Mouse (Mus musculus) G1E (cell line): Measurements from ENCODE around the gene Epb41l2. TPM values are rescaled to one million over a fixed set of nuclear protein-coding genes. Genes with fewer than 3 reads are reported as not detected.

ENCODE experiments used
- ATAC-seq: 2 replicates; pipeline ENCODE4 v1.8.0; 2016; ENCODE audit warnings: mild to moderate bottlenecking; ENCODE audit not compliant: insufficient number of reproducible peaks, poor library complexity, low FRiP score, severe bottlenecking; ENCODE audit errors: extremely low read depth
- DNase-seq: peaks from one replicate; pipeline ENCODE4 v3.0.0; 2012; ENCODE audit warnings: low spot score
- H3K27me3 ChIP-seq: 2 replicates; pipeline ENCODE4 v1.6.1; 2012; ENCODE audit warnings: mild to moderate bottlenecking, low read length, inconsistent platforms; ENCODE audit not compliant: insufficient read depth
- H3K36me3 ChIP-seq: replicated peaks from 2 replicates; pipeline ENCODE3; 2012; ENCODE audit warnings: mild to moderate bottlenecking, inconsistent platforms
- H3K4me1 ChIP-seq: 2 replicates; pipeline ENCODE4 v1.6.1; 2012; ENCODE audit warnings: low read depth, low read length, inconsistent platforms, mixed read lengths; ENCODE audit not compliant: insufficient read depth
- H3K4me3 ChIP-seq: 2 replicates; pipeline ENCODE4 v1.5.1; 2012; ENCODE audit warnings: low read depth, mild to moderate bottlenecking, inconsistent platforms, low read length, moderate library complexity, mixed read lengths
- H3K9me3 ChIP-seq: replicated peaks from 2 replicates; pipeline ENCODE4 v1.6.1; 2012; ENCODE audit warnings: inconsistent platforms
- CTCF ChIP-seq: IDR thresholded peaks from 2 replicates; pipeline ENCODE4 v1.5.1; 2012; ENCODE audit warnings: low read depth, low read length, inconsistent platforms, mixed read lengths
- GATA1 ChIP-seq: IDR thresholded peaks from 2 replicates; pipeline ENCODE4 v1.6.1; 2012; ENCODE audit warnings: borderline replicate concordance, low read length, inconsistent platforms, mixed read lengths
- GATA2 ChIP-seq: IDR thresholded peaks from 2 replicates; pipeline ENCODE4 v1.6.1; 2012; ENCODE audit warnings: low read depth, low read length, inconsistent platforms, borderline replicate concordance
- POLR2AphosphoS5 ChIP-seq: IDR thresholded peaks from 2 replicates; pipeline ENCODE4 v1.6.1; 2012; ENCODE audit warnings: low read depth, low read length, inconsistent platforms; ENCODE audit not compliant: insufficient replicate concordance
- TAL1 ChIP-seq: conservative IDR thresholded peaks from 2 replicates; pipeline ENCODE4 v1.6.1; 2012; ENCODE audit warnings: low read depth, low read length, inconsistent platforms, mixed read lengths
- polyA plus RNA-seq: library from polyadenylated mRNA; stranded (reverse); fragments of >175 nt; gene quantifications from 2 replicates; pipeline ENCODE4 v1.2.3, GENCODE M21; 2012
- total RNA-seq, 2 experiments: library from RNA; stranded (forward) in 1 of 2; stranded (reverse) in 1 of 2; fragments of 200-1000 nt in 1 of 2; fragments of >200 nt in 1 of 2; fragmentation: Nextera tagmentation in 1 of 2; gene quantifications; 2 replicates each; pipeline ENCODE4 v1.2.3; 2014 to 2017

The Epb41l2 gene
- total and polyA plus RNA-seq, 3 experiments = 0.71 TPM; not detected in 2

GRCm38 (mm10) chr10:25453772-25454171, 94.2 kb downstream of the Epb41l2 start:
- Histone ChIP-seq H3K9me3 (no peaks in the 10 kb centered on the region), H3K4me3 (no peak overlapping the region), H3K36me3 (no peaks in the 10 kb centered on the region), H3K27me3 (no peaks in the 10 kb centered on the region), H3K4me1 (no peaks in the 10 kb centered on the region; the same call in 1 of the 2 replicates)
- no peak for DNase-seq
- TF ChIP-seq GATA2 (no peak), GATA1 (no peak), TAL1 (no peak), POLR2AphosphoS5 (no peak), CTCF (no peak)
- no peak for ATAC-seq

GRCm38 (mm10) chr10:25457118-25457517, 97.5 kb downstream of the Epb41l2 start:
- Histone ChIP-seq H3K4me3 (no peak overlapping the region), H3K9me3 (no peaks in the 10 kb centered on the region), H3K4me1 (no peaks in the 10 kb centered on the region; the same call in 1 of the 2 replicates), H3K36me3 (no peaks in the 10 kb centered on the region), H3K27me3 (no peaks in the 10 kb centered on the region)
- ATAC-seq = no peak
- TF ChIP-seq POLR2AphosphoS5 (no peak), GATA2 (no peak), TAL1 (no peak), CTCF (no peak), GATA1 (no peak)
- no peak for DNase-seq

DNA sequence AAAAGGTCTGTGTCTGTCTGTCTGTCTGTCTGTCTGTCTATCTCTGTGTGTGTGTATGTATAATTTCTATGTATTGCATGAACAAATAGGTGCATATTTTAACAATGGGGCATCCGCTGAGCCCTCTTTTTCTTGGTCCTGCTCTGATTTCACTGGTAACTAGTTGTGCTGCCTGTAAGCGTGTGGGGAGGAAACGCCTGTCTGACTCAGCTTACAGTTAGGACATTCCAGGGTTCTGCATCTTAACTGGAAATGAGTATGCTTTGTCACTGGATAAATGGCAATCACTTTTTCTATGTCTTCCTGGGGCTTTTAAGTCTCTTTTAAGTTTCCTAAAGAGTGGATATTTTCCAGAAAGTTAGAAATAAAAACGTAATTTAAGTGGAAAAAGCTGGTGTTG, 98.4 kb downstream of the Epb41l2 start:
- ATAC-seq = no peak
- Histone ChIP-seq H3K36me3 (no peaks in the 10 kb centered on the region), H3K4me1 (no peaks in the 10 kb centered on the region; the same call in 1 of the 2 replicates), H3K27me3 (no peaks in the 10 kb centered on the region), H3K4me3 (no peak overlapping the region), H3K9me3 (no peaks in the 10 kb centered on the region)
- no peak for DNase-seq
- TF ChIP-seq TAL1 (no peak), GATA1 (no peak), CTCF (no peak), POLR2AphosphoS5 (no peak), GATA2 (no peak)

DNA sequence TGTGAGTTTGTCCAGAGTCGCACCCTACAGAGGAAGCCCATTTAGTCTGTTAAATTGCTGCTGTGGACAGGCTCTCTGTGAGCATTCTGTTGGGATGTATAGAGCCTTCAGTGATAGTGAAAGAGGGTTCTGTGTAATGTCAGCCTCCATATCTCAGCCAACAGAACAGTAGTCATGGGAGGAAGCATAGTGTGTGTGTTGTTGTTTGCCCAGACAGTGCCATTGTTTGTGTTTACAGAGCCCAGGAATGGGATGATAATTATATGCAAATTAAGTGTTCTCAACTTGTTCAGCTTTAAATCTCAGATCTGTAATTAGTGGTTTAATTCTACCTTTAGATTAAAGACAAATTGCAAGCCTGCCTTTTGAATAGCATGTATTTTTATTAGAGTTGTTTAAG, 102.2 kb downstream of the Epb41l2 start:
- Histone ChIP-seq H3K36me3 (no peaks in the 10 kb centered on the region), H3K9me3 (no peaks in the 10 kb centered on the region), H3K4me3 (no peak overlapping the region), H3K27me3 (no peaks in the 10 kb centered on the region), H3K4me1 (no peaks in the 10 kb centered on the region)
- TF ChIP-seq POLR2AphosphoS5 = no peak
- TF ChIP-seq GATA1 = no peak
- TF ChIP-seq TAL1 = no peak
- no peak for TF ChIP-seq CTCF
- no peak for TF ChIP-seq GATA2
- ATAC-seq = no peak
- DNase-seq = no peak

GRCm38 (mm10) chr10:25462669-25463068, 103.1 kb downstream of the Epb41l2 start:
- no peaks in the 10 kb centered on the region for H3K4me1 ChIP-seq
- H3K36me3 ChIP-seq = no peaks in the 10 kb centered on the region
- H3K27me3 ChIP-seq = no peaks in the 10 kb centered on the region
- ATAC-seq = no peak
- no peak overlapping the region for H3K4me3 ChIP-seq
- TF ChIP-seq TAL1 = no peak
- no peak for TF ChIP-seq GATA1
- TF ChIP-seq GATA2 = no peak
- no peak for TF ChIP-seq POLR2AphosphoS5
- TF ChIP-seq CTCF = no peak
- no peaks in the 10 kb centered on the region for H3K9me3 ChIP-seq
- no peak for DNase-seq

GRCm38 (mm10) chr10:25466493-25466892, 106.9 kb downstream of the Epb41l2 start:
- ATAC-seq (no peak), DNase-seq (no peak)
- H3K27me3 ChIP-seq = no peaks in the 10 kb centered on the region
- H3K36me3 ChIP-seq = no peaks in the 10 kb centered on the region
- TF ChIP-seq GATA1 (no peak), GATA2 (no peak), CTCF (no peak), TAL1 (no peak), POLR2AphosphoS5 (no peak)
- no peak overlapping the region for H3K4me3 ChIP-seq
- no peaks in the 10 kb centered on the region for H3K4me1 ChIP-seq
- no peaks in the 10 kb centered on the region for H3K9me3 ChIP-seq

- Histone ChIP-seq H3K27me3 (no peaks in the 10 kb centered on the region), H3K4me1 (no peaks in the 10 kb centered on the region), H3K4me3 (no peak overlapping the region), H3K9me3 (no peaks in the 10 kb centered on the region), H3K36me3 (no peaks in the 10 kb centered on the region)
- no peak for ATAC-seq
- TF ChIP-seq CTCF = no peak
- TF ChIP-seq TAL1 = no peak
- no peak for DNase-seq
Observed at GRCm38 (mm10) chr10:25471944-25472343, 112.3 kb downstream of the Epb41l2 start.
